Mouse (Mus musculus) E14TG2a.4 (cell line): ENCODE data around the gene Akap1.

Experiments
- CTCF ChIP-seq: conservative IDR thresholded peaks from 2 replicates; pipeline ENCODE4 v1.5.1; 2014; ENCODE audit warnings: low read length
- NANOG ChIP-seq: IDR thresholded peaks from 2 replicates; pipeline ENCODE4 v1.6.1; 2014; ENCODE audit warnings: borderline replicate concordance, low read length, mixed read lengths
- POU5F1 ChIP-seq: IDR thresholded peaks from 2 replicates; pipeline ENCODE4 v1.6.1; 2014; ENCODE audit warnings: low read length, borderline replicate concordance

- no peak for TF ChIP-seq CTCF
- no peak for TF ChIP-seq NANOG
- TF ChIP-seq POU5F1, result no peak
Measured at GRCm38 (mm10) chr11:88860641-88861040, 3.7 kb downstream of the Akap1 start.
